Mouse (Mus musculus): ENCODE measurements around the gene Cdc34.

- TF ChIP-seq CTCF (IDR thresholded peaks at IDR 0.05; ENCODE audit: extremely low read depth, insufficient read depth, low read length), result no peak
- TF ChIP-seq POLR2A (IDR thresholded peaks at IDR 0.05; ENCODE audit: extremely low read depth, insufficient read depth, low read length), result no peak
Observed at GRCm38 (mm10) chr10:79696129-79696651, 14.2 kb downstream of the Cdc34 start.

Data from cortical plate, adult 2 months (tissue).